Mouse (Mus musculus): ENCODE data around the gene Senp3.
"Not testable (repeated sequence)": the region's sequence is repeated elsewhere in the genome, so short reads cannot be mapped to it uniquely, and the experiment has no call there.

DNA sequence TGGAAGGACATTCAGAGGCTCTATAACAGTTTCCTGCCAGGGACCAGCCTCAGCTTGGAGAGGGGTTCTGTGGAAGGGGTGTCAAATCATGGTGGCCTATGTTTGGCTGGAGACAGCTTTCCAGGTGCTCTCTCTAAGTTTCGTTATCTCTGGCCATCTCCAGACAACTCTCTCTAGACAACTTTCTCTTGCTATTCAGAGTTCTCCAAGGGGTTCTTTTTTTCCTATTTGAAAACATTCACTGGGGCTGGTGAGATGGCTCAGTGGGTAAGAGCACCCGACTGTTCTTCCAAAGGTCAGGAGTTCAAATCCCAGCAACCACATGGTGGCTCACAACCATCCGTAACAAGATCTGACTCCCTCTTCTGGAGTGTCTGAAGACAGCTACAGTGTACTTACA lies 21.5 kb upstream of the Senp3 start:
- TF ChIP-seq CTCF (IDR thresholded peaks at IDR 0.05; ENCODE audit: extremely low read depth, insufficient read length, insufficient replicate concordance, low read depth, low read length); POLR2A (IDR thresholded peaks at IDR 0.05; ENCODE audit: low read depth, low read length): not testable (repeated sequence)
